Mouse (Mus musculus) cerebral cortex, adult 2 months (tissue): Measurements from ENCODE around the gene Sptan1.

Source experiments
- WGBS: fragments of 180-500 bp; shearing (Covaris S2); methylation state at CpG from one replicate; pipeline ENCODE4 v1.1.7; 2018; 5-methylcytosine and 5-hydroxymethylcytosine counted together

Gene Sptan1

GRCm38 (mm10) chr2:29965250-29965843 lies at the start of gene Sptan1:
Gene Sptan1 (plus strand): TSS chr2:29965560.
- WGBS, result under 1% methylated on average over 71 of the region's 82 CpGs

GRCm38 (mm10) chr2:29917621-29918020 lies 47.7 kb upstream of the Sptan1 start:
- WGBS, result 90% methylated on average over 11 of the region's 11 CpGs

GRCm38 (mm10) chr2:29922011-29922410 lies 43.3 kb upstream of the Sptan1 start:
- WGBS, result 45% methylated on average over 11 of the region's 11 CpGs

- 86% methylated on average over 5 of the region's 5 CpGs for WGBS
Measured at GRCm38 (mm10) chr2:29926542-29926941, 38.8 kb upstream of the Sptan1 start.

- 66% methylated on average over 10 of the region's 10 CpGs for WGBS
Measured at GRCm38 (mm10) chr2:29930506-29930905, 34.9 kb upstream of the Sptan1 start.

GRCm38 (mm10) chr2:29931194-29931593 lies 34.2 kb upstream of the Sptan1 start:
- WGBS, result 66% methylated on average over 6 of the region's 6 CpGs

- WGBS, result 2% methylated on average over 44 of the region's 44 CpGs
Measured at GRCm38 (mm10) chr2:29934906-29935599, 30.3 kb upstream of the Sptan1 start, which contains the start of gene Gle1. Gene Gle1 (plus strand): TSS chr2:29935426.

- 88% methylated on average over 9 of the region's 9 CpGs for WGBS
Measured at GRCm38 (mm10) chr2:29940073-29940472, 25.3 kb upstream of the Sptan1 start.

- 79% methylated on average over 7 of the region's 7 CpGs for WGBS
Measured at GRCm38 (mm10) chr2:29940826-29941225, 24.5 kb upstream of the Sptan1 start.

- 59% methylated on average over 1 of the region's 1 CpGs for WGBS
Measured at GRCm38 (mm10) chr2:29944723-29945122, 20.6 kb upstream of the Sptan1 start.

GRCm38 (mm10) chr2:29948896-29949295 lies 16.5 kb upstream of the Sptan1 start:
- WGBS, result 85% methylated on average over 5 of the region's 5 CpGs

GRCm38 (mm10) chr2:29961246-29961645 lies 4.1 kb upstream of the Sptan1 start:
- WGBS, result 98% methylated on average over 7 of the region's 7 CpGs

- 6% methylated on average over 10 of the region's 10 CpGs for WGBS
Measured at GRCm38 (mm10) chr2:29964354-29965249, 758 bp upstream of the Sptan1 start.

- 1% methylated on average over 33 of the region's 41 CpGs for WGBS
Measured at GRCm38 (mm10) chr2:29965906-29966305, 546 bp downstream of the Sptan1 start.

GRCm38 (mm10) chr2:29966826-29967225 lies 1.5 kb downstream of the Sptan1 start:
- WGBS, result 26% methylated on average over 2 of the region's 2 CpGs

GRCm38 (mm10) chr2:29967768-29968167 lies 2.4 kb downstream of the Sptan1 start:
- 23% methylated on average over 5 of the region's 5 CpGs for WGBS

GRCm38 (mm10) chr2:29968638-29969037 lies 3.3 kb downstream of the Sptan1 start:
- WGBS, result 33% methylated on average over 5 of the region's 5 CpGs

- WGBS, result 27% methylated on average over 9 of the region's 9 CpGs
Measured at GRCm38 (mm10) chr2:29971838-29972635, 6.7 kb downstream of the Sptan1 start.

GRCm38 (mm10) chr2:29973525-29973924 lies 8.2 kb downstream of the Sptan1 start:
- WGBS, result 17% methylated on average over 2 of the region's 2 CpGs

GRCm38 (mm10) chr2:29980661-29981060 lies 15.3 kb downstream of the Sptan1 start:
- WGBS, result 94% methylated on average over 1 of the region's 1 CpGs

- 18% methylated on average over 2 of the region's 2 CpGs for WGBS
Measured at GRCm38 (mm10) chr2:29991962-29992361, 26.6 kb downstream of the Sptan1 start.
